Mouse (Mus musculus): ENCODE data around the gene P3h1.
A peak's percentile ranks its signal among the peaks of the same experiment; 100 is the strongest.

The P3h1 gene

DNA sequence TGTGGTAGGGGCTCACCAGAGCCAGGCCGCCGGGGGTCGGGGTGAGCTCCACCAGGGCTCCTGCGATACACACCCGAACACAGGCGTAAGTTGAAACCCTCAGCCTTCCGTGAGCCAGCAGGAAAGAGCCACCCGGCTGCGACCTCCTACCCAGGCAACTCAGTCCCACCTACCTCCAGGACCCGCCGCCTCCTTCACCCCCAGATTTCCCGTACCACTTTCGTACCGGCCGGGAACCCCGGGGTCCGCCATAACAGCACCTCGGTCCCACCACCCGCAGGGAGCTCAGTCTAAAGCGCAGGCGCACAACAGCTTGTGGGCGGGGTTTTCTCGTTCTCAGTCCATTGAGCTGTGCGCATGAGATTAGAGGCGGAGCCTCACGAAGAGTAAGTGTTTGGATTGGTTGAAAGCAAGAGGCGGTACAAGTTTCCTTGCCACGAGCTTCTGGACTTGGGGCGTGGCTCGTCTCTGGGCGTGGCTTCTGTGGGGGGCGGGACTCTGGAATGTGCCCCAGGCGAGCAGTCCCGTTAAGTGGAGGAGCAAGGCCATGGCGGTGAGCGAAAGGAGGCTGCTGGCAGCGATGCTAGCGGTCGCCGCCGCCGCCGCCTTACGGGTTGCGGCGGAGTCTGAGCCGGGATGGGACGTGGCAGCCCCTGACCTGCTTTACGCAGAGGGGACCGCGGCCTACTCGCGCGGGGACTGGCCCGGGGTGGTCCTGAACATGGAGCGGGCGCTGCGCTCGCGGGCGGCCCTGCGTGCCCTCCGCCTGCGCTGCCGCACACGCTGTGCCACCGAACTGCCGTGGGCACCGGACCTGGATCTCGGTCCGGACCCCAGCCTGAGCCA is at the start of gene P3h1, which contains the start of gene AU022252:
TSS of gene P3h1 (plus strand) at position 506 of the 846 bp plus-strand sequence.
TSS of gene AU022252 (minus strand) at position 303 of the 846 bp plus-strand sequence.
- peak; percentile 99 for DNase-seq (ENCODE audit: low read depth, low spot score)

DNA sequence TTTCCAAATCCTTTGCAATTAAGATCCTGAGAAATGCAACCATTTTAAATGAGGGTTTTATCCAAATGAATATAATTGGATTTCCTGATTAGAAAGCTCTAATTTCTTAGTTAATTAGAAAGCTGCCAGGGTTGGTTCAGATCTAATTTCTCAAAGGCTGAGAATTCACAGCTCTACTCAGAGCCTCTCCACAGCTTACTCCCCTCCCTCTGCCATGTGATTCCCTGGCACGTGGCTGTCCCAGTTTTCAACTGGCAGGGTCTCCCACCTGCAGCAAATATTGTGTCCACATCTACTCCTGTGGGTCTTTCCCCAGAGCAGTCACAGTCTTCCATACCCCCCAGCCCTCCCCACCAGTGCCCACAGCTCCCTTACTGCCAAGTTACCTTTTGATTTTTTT is 49.2 kb upstream of the P3h1 start:
- no peak for DNase-seq (ENCODE audit: low read depth, low spot score)

DNA sequence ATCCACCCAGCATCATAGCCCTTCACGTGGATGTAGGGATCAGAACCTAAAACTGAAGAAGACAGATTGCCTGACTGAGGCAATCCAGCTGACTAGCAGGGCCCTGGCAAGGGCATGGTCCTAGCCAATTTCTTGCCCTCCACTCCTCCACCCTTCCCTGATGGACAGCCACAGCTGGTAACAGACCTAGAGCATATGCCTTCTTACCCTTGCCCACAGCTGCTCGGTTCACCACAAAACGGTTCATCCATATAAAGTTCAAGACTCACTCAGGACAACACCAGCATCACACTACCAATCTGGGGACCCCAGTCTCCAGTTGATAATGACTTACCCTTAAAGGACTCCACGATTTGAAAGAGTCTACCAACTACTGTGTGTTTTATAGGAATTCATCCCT is 46.9 kb upstream of the P3h1 start:
- DNase-seq (ENCODE audit: low read depth, low spot score) = no peak

DNA sequence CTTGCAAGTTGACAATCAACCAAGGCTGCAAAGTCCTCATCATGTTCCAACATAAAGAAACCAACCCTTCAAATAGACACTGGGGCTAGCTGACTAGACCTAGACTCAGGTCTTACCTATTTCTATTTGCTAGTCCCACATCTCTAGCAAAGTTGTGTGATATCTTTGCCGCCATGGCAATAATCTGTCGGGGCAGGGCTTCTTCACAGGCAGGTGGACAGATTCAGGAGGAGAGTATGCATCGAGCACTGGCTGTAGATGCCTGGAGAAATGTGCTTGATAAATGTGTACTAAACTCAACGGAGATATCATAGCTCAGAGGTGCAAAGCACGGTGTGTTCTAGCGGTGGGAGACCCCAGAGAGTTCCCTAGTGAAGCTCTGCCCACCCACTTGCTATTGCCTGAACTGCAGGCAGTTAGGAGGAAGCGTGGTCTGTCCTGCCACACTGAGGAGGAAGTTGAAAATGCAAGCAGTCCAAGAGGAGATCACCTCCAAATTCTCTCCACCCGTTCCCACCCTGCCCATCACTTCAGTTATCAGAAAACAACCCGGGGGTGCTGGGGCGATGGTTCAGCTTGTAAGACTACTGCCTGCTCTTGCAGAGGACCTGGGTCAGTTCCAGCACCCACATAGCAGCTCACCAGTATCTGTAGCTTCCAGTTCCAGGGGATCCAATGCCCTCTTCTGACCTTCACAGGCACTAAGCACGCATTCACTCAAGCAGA is 44.5 kb upstream of the P3h1 start:
- DNase-seq (ENCODE audit: low read depth, low spot score) = no peak

DNA sequence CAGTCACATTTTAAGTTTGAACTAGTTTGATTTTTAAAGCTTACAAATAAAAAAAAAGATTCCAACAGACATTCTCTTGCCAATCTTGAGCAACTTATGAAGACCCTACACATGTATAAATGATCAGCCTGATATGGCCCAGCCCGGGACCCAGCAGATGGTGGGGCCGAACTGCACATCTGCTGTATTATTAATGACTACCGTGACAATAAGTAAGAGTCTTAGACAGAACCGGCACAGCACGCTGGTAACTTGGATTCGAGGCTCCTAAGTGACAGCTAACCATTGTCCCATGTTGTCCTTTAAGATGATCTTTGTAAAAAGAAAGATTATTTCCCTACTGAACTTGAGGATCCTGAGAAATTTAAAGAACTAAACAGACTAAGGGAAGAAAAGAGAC is 43.3 kb upstream of the P3h1 start:
- DNase-seq (ENCODE audit: low read depth, low spot score) = no peak

DNA sequence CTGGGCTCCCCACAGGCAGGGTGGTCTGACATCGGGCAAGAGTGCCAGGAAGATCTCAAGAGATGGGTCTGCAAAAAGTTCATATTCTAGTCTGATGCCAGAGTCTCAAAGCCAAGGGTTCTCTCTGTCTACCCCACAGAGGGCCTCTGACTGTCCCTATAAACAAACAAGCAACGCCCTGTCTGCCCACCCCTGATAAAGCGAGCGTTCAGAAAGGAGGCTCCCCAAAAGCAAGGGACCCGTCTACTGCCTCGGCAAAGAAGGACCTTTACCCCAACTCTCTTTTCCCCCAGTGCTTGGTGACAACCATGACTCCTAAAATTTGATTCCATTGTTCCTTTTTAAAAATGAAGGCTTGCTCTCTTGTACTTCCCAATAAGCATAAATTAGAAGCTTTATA is 42.9 kb upstream of the P3h1 start, which contains the start of gene Ermap:
TSS of gene Ermap (minus strand) at position 148 of the 400 bp plus-strand sequence.
- DNase-seq (ENCODE audit: low read depth, low spot score) = no peak

DNA sequence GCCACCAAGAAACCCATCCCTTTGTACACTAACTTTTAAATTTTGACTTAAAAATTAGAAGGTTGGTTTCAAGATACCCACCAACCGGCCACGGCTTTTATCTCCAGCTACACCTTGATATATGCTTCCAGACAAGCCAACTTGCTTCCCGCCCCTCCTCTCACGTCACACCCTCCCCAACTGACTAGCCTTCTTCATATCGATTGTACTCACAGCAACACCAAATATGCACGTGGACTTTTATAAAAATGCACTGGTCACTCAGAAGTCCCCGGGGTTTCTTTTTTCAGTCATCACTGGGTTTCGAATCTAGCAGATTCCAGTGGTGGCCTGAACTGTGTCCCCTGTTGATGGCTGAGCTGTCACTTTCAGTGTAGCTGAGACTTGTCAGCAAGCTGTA is 42.1 kb upstream of the P3h1 start:
- no peak for DNase-seq (ENCODE audit: low read depth, low spot score)

DNA sequence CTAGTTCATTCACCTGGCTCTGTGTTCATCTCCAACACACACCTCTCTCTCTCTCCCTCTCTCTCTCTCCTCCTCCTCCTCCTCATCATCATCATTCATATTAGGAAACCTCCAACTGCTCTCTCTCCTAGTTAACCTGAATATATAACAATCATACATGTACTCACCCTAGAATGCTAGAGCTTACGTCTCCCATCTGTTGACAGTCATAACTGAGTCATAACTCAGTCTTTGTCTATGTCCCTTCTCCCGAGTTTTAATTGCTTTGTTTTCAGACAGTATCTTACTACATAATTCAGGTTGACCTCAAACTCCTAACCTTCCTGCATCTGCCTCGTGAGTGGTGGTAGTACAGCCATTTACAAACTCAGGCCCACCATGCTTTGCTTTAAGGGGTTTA is 41.4 kb upstream of the P3h1 start:
- no peak for DNase-seq (ENCODE audit: low read depth, low spot score)

- DNase-seq (ENCODE audit: low read depth, low spot score) = no peak
Observed at GRCm38 (mm10) chr4:119192757-119193156, 40.0 kb upstream of the P3h1 start.

DNA sequence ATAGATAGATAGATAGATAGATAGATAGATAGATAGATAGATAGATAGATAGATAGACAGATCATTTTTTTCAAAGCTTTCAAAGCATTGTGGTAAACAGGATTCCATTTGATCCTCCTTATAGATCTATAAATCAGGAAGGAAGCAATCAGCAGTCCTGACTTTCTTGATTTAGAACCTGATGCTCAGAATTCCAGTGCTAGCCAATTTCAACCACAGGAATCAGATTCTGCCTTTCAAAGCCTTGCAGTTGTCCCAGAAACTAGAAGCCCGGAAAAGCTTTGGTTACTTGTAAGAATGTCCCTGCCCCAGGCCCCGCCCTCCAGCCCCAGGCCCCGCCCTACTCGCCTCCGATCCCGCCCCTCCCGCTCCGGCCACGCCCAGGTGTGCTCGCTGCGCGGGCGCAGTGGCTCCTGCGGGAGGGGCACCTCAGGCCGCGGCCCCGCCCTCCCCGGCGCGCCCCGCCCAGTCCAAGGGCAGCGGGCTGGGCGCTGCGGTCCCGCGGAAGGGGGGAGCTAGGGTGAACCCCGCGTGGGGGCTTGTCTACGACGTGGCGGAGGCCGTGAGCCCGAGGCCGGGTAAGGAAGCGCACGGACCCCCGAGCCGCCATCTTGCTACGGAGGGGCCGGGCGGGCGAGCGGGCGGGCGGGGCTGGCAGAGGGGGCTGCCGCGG is 37.7 kb upstream of the P3h1 start, which contains the start of gene Svbp:
TSS of gene Svbp (plus strand) at position 398 of the 673 bp plus-strand sequence.
- DNase-seq (ENCODE audit: low read depth, low spot score) = peak; percentile 92

DNA sequence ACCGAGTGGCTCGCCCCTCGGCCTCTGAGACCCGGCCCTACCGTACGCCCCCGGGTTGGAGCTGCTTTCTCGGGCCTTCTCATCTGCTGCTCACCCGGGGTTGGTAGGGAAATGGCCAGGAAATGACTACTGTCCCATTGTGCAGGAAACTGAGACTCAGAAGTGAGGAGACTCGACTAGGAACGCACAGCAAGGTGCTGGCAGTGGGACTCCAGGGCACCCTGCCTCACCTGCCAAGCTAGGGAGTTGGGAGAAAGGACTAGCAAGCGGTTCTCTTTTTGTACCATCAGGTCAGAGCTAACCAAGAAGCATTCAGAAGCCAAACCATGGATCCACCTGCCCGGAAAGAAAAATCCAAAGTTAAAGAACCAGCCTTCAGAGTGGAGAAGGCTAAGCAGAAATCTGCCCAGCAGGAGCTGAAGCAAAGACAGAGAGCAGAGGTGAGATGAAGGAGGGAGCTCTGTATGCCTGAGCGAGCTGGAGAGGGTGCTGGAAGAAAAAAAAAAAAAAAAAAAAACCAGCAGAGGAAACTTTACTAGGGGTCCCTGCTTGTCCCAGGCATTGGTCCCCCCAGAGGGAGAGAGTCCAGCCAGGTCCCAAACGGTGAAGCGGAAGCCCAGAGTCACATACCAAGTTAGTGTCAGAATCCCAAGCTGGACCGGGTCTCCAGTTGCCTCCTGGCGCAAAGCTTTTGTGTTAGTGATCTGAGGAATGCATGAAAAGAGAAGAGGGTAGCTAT is 37.0 kb upstream of the P3h1 start:
- no peak for DNase-seq (ENCODE audit: low read depth, low spot score)

DNA sequence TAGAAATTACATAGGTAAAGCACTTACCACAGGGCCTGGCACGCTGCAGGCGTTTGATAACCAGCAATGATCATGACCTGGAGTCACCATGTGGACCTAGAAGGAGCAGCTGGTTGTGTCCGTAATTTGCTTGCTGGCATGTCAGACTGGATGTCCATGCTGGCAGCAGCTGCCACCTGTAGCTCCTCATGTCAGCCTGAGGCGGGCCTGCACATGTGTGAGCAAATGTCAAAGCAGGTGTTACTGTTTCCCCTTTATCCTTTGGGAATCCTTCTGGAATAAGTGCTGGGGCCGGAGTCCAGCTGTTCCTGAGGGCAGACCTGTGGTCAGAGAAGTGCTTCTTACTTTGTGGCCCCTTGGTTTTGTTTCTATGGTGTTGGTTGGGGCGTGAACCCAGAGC is 34.6 kb upstream of the P3h1 start:
- no peak for DNase-seq (ENCODE audit: low read depth, low spot score)

GRCm38 (mm10) chr4:119204672-119205071 is 28.0 kb upstream of the P3h1 start:
- DNase-seq (ENCODE audit: low read depth, low spot score) = peak; percentile 84

- DNase-seq (ENCODE audit: low read depth, low spot score) = no peak
Observed at GRCm38 (mm10) chr4:119216667-119217066, 16.0 kb upstream of the P3h1 start.

DNA sequence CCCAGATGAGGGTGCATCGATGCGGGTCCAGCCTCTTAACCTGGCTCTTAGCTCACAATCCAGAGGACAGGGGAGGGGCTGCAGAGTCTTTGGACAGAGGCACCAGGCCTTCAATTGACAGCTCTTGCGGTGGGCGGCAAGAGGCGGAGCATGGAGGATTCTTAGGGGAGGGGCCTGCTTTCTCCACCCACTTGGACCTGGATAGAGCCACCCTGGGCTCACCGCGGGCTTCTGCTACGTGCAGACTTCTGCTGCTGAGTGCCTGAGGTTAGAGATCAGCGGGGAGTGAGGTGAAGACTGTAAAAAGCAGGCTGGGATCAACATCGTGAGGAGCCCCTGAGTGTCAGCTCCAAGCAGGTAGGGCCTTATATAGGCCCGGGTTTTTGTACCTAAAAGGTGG is 14.5 kb upstream of the P3h1 start, which contains the start of gene Tmem269:
TSS of gene Tmem269 (minus strand) at position 49 of the 400 bp plus-strand sequence.
- peak; percentile 75 for DNase-seq (ENCODE audit: low read depth, low spot score)

GRCm38 (mm10) chr4:119223696-119224095 is 9.0 kb upstream of the P3h1 start:
- DNase-seq (ENCODE audit: low read depth, low spot score) = peak; percentile 90

GRCm38 (mm10) chr4:119224534-119224933 is 8.2 kb upstream of the P3h1 start:
- no peak for DNase-seq (ENCODE audit: low read depth, low spot score)

- DNase-seq (ENCODE audit: low read depth, low spot score) = no peak
Observed at GRCm38 (mm10) chr4:119225719-119226118, 7.0 kb upstream of the P3h1 start.

DNA sequence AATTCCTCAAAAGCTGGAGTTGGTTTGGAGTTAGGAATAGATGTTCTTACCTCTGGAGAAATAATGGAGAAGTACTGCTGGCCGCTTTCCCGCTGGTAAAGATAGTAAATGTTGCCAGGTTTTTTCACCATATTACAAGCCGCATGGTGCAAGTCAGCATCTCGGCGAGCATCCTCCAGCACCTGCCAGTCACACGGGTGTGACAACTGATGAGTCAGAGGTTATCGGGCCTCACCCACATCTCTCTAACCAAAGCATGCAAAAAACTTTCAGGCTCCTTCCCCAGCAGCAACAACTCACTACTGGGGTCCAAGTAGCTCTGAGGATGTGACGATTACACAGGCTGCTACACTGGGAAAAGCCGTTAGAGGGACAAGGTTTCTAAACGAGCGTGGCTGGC is 6.0 kb upstream of the P3h1 start:
- no peak for DNase-seq (ENCODE audit: low read depth, low spot score)

DNA sequence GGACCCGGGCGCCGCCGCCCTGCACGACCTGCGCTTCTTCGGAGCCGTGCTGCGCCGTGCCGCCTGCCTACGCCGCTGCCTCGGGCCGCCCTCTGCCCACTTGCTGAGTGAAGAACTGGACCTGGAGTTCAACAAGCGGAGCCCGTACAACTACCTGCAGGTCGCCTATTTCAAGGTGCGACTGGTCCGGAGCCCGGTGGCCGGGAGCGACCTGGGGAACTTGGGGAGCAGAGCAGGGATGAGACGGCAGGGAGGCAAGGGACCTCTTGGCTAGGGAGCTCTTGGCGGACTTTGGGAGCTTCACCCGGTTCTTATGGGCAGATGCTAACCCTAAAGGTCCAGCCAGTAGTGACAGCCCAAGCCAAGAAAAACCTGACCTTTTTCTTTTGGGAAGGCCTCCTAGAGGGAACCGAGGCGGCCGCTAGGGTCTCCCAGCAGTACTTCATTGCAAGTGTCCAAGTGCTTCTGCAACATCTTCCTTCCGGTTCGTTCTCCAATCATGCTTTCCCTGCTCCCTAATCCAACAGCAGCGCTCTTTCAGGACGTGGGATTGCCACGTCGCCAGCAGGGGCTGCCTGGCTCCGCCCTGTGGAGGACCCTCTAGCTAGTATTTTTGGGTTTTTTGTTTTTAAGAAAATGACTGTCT is 664 bp downstream of the P3h1 start:
- DNase-seq (ENCODE audit: low read depth, low spot score) = peak; percentile 74

DNA sequence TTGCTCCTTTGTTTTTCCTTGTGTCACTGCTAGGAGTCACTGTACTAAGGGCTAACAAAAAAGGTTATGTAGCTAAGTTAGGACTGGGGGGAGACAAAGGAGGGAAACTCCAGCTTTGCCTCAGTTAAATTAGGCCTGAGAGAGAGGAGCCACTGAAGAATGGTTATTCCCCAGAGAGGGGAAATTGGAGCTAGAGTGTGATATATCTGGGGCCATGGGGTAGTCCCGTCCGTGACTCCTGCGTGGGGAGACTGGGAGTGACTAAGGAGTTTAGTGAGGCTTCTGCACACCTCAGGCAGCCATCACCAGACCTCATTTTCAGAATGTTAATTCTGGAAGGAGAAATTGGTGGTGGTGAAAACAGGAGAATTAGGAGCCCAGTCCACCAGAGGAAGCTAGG is 1.6 kb downstream of the P3h1 start:
- DNase-seq (ENCODE audit: low read depth, low spot score) = no peak
